In the genomic region with DNA sequence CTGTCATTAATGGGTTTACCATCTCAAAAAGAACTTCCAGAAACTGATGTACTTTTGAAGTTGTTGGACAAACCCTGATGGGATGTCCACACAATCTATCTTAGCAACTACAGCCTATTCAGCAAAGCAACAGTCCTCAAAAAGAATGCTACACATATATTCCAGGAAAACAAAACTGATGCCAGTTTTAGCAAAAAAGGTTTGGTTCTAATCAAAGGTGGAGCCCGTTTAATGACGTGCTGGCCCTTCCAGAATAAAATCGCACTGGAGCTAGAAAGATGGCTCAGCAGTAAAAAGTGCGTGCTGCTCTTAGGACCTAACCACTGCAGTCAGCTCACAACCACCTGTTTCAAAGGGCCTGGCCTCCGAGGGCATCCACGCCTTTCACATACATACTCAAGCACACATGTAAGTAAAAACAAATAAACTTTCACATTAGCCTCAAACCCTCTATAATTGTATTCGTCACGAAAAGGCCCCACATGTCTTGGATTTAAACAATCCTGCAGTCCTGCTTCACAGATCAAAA, we compare ENCODE assay signal across 8 mouse cellular contexts. TPM values are rescaled to one million over a fixed set of nuclear protein-coding genes. Genes with fewer than 3 reads are reported as not detected.
DNase-seq lines count a peak whose midpoint lies in the region; ATAC-seq lines count a peak whose summit lies in the region.

No protein-coding gene starts in this region.

- no peaks in the 10 kb centered on the region for H3K9me3 ChIP-seq in megakaryocyte, embryonic 14.5 days
- H3K9me3 ChIP-seq in forebrain, embryonic 15.5 days: no peaks in the 10 kb centered on the region
- no peaks in the 10 kb centered on the region for H3K9me3 ChIP-seq in liver, embryonic 13.5 days (replicated peaks)

- no peak for DNase-seq in liver, embryonic 13.5 days
- peak; percentile 44 for DNase-seq in thymus, postnatal 14 days
- DNase-seq in layer of hippocampus, adult 11-12 months (ENCODE audit: low spot score): no peak
- no peak for DNase-seq in urinary bladder, adult 2 months (ENCODE audit: low spot score)
- no peak for DNase-seq in kidney, postnatal 10 days

- H3K27ac ChIP-seq in forebrain, embryonic 15.5 days (replicated peaks): no peak overlapping the region
- peak overlapping the region; percentile 61 for H3K27ac ChIP-seq in liver, embryonic 13.5 days

- peak overlapping the region; percentile 73 for H3K4me3 ChIP-seq in megakaryocyte, embryonic 14.5 days (replicated peaks)
- H3K4me3 ChIP-seq in forebrain, embryonic 15.5 days: peak overlapping the region; percentile 62
- H3K4me3 ChIP-seq in liver, embryonic 13.5 days (replicated peaks): peak overlapping the region; percentile 94

- H3K4me2 ChIP-seq in forebrain, embryonic 15.5 days (replicated peaks): peak overlapping the region; percentile 96
- peak overlapping the region; percentile 96 for H3K4me2 ChIP-seq in liver, embryonic 13.5 days

- H3K9ac ChIP-seq in forebrain, embryonic 15.5 days (replicated peaks): no peak overlapping the region
- H3K9ac ChIP-seq in liver, embryonic 13.5 days: peak overlapping the region; percentile 97

- peaks cover 21% of the 10 kb centered on the region for H3K36me3 ChIP-seq in megakaryocyte, embryonic 14.5 days (replicated peaks; ENCODE audit: low read length)
- H3K36me3 ChIP-seq in forebrain, embryonic 15.5 days: no peaks in the 10 kb centered on the region; the same call in 1 of the 2 replicates
- peaks cover 33% of the 10 kb centered on the region for H3K36me3 ChIP-seq in liver, embryonic 13.5 days

- 64% methylated on average over 8 of the region's 8 CpGs for WGBS in forebrain, embryonic 15.5 days
- 48% methylated on average over 8 of the region's 8 CpGs for WGBS in liver, embryonic 13.5 days (ENCODE audit: insufficient replicate concordance)

- peaks cover 32% of the 10 kb centered on the region for H3K4me1 ChIP-seq in megakaryocyte, embryonic 14.5 days
- H3K4me1 ChIP-seq in forebrain, embryonic 15.5 days: peaks cover 23% of the 10 kb centered on the region
- peaks cover 53% of the 10 kb centered on the region for H3K4me1 ChIP-seq in liver, embryonic 13.5 days (replicated peaks)

- no peak for ATAC-seq in megakaryocyte, adult 5-6 weeks (ENCODE audit: poor library complexity, severe bottlenecking)
- no peak for ATAC-seq in forebrain, embryonic 15.5 days (replicated peaks)
- ATAC-seq in liver, embryonic 13.5 days (ENCODE audit: low read depth): no peak

- H3K27me3 ChIP-seq in megakaryocyte, embryonic 14.5 days (replicated peaks): peaks cover 29% of the 10 kb centered on the region
- H3K27me3 ChIP-seq in forebrain, embryonic 15.5 days: no peaks in the 10 kb centered on the region
- no peaks in the 10 kb centered on the region for H3K27me3 ChIP-seq in liver, embryonic 13.5 days

RNA-seq across cellular contexts. Expression of a gene that starts 18.8 kb away (rescaled TPM):
- polyA plus RNA-seq in megakaryocyte, embryonic 14.5 days (2012; ENCODE audit: insufficient read depth, low replicate concordance): 3.3 and 6.2 TPM in 2 replicates
- total RNA-seq in megakaryocyte, adult 5-6 weeks (2015): 101 and 107 TPM in 2 replicates
- 85.2 and 87.7 TPM in 2 replicates for total RNA-seq in megakaryocyte, adult 5-6 weeks (2017)
- 9.2 and 10.8 TPM in 2 replicates for polyA plus RNA-seq in forebrain, embryonic 15.5 days (2015; fragmentation: Nextera tagmentation; extraction: Ambion mirVana)
- polyA plus RNA-seq in liver, embryonic 13.5 days (2015; fragmentation: Nextera tagmentation; extraction: Ambion mirVana): 7.6 and 8.6 TPM in 2 replicates
- polyA plus RNA-seq in urinary bladder, adult 2 months (2012; rRNA removed): 42.8 and 45.2 TPM in 2 replicates
